Mouse (Mus musculus) hindbrain, embryonic 16.5 days (tissue): Measurements from ENCODE around the gene Gsg1l. TPM values are rescaled to one million over a fixed set of nuclear protein-coding genes. Genes with fewer than 3 reads are reported as not detected.

Experiments used
- ATAC-seq: fragments of 200-750 bp; cut with Nextera tagmentation; 2 replicates; pipeline ENCODE4 v1.8.0; 2017; ENCODE audit warnings: moderate TSS enrichment, moderate library complexity
- H3K27ac ChIP-seq: fragments of 300-500 bp; sonication (generic); 2 replicates; pipeline ENCODE4 v1.5.1; 2014; ENCODE audit warnings: low read depth, mild to moderate bottlenecking, control low read depth, low read length, moderate library complexity
- H3K27me3 ChIP-seq: fragments of 300-500 bp; sonication (generic); replicated peaks from 2 replicates; pipeline ENCODE4 v1.6.1; 2014; ENCODE audit warnings: low read length; ENCODE audit not compliant: control insufficient read depth, insufficient read depth
- H3K36me3 ChIP-seq: fragments of 300-500 bp; sonication (generic); 2 replicates; pipeline ENCODE4 v1.6.1; 2014; ENCODE audit warnings: mild to moderate bottlenecking, low read length, moderate library complexity, mixed read lengths; ENCODE audit not compliant: control insufficient read depth, insufficient read depth
- H3K4me1 ChIP-seq: fragments of 300-500 bp; sonication (generic); 2 replicates; pipeline ENCODE4 v1.6.1; 2014; ENCODE audit warnings: low read depth, low read length; ENCODE audit not compliant: control insufficient read depth, insufficient read depth
- H3K4me2 ChIP-seq: fragments of 300-500 bp; sonication (generic); 2 replicates; pipeline ENCODE4 v1.6.1; 2014; ENCODE audit warnings: mild to moderate bottlenecking, low read length, control low read depth, moderate library complexity
- H3K4me3 ChIP-seq: fragments of 300-500 bp; sonication (generic); 2 replicates; pipeline ENCODE4 v1.5.1; 2014; ENCODE audit warnings: mild to moderate bottlenecking, low read length, control low read depth, moderate library complexity
- H3K9ac ChIP-seq: fragments of 300-500 bp; sonication (generic); 2 replicates; pipeline ENCODE4 v1.6.1; 2014; ENCODE audit warnings: low read depth, mild to moderate bottlenecking, control low read depth, low read length, moderate library complexity
- H3K9me3 ChIP-seq: fragments of 300-500 bp; sonication (generic); 2 replicates; pipeline ENCODE4 v1.6.1; 2014; ENCODE audit warnings: mild to moderate bottlenecking, low read length, moderate library complexity; ENCODE audit not compliant: control insufficient read depth
- whole genome bisulfite sequencing: fragments of 180-500 bp; shearing (Covaris S2); extraction: QIAGEN DNeasy Blood & Tissue Kit; methylation state at CpG from one replicate; pipeline ENCODE4 v1.1.7; 2014; 5-methylcytosine and 5-hydroxymethylcytosine counted together
- polyA plus RNA-seq: library from polyadenylated mRNA; unstranded; fragments of >200 nt; fragmentation: Nextera tagmentation; extraction: Ambion mirVana; gene quantifications from 2 replicates; pipeline ENCODE4 v1.2.1, GENCODE M21; 2015

Gene Gsg1l
- polyA plus RNA-seq, 1 experiment from 2014 or later: 16.9 TPM

GRCm38 (mm10) chr7:125868570-125868969 is 213.6 kb downstream of the Gsg1l start:
- no peak overlapping the region for H3K27ac ChIP-seq
- no peak overlapping the region for H3K4me3 ChIP-seq
- H3K27me3 ChIP-seq: no peaks in the 10 kb centered on the region
- 84% methylated on average over 3 of the region's 3 CpGs for WGBS
- no peaks in the 10 kb centered on the region for H3K9me3 ChIP-seq
- no peak overlapping the region for H3K4me2 ChIP-seq
- no peak overlapping the region for H3K9ac ChIP-seq
- ATAC-seq: no peak
- H3K4me1 ChIP-seq: peaks cover 21% of the 10 kb centered on the region
- no peaks in the 10 kb centered on the region for H3K36me3 ChIP-seq

GRCm38 (mm10) chr7:125865234-125865633 is 217.0 kb downstream of the Gsg1l start:
- Histone ChIP-seq H3K36me3 (no peaks in the 10 kb centered on the region), H3K4me2 (no peak overlapping the region), H3K27ac (no peak overlapping the region), H3K27me3 (no peaks in the 10 kb centered on the region), H3K9ac (no peak overlapping the region), H3K4me1 (peaks cover 4% of the 10 kb centered on the region), H3K9me3 (no peaks in the 10 kb centered on the region), H3K4me3 (no peak overlapping the region)
- WGBS: 39% methylated on average over 11 of the region's 11 CpGs
- ATAC-seq: no peak

- Histone ChIP-seq H3K27ac (no peak overlapping the region), H3K4me2 (no peak overlapping the region), H3K27me3 (no peaks in the 10 kb centered on the region), H3K4me3 (no peak overlapping the region), H3K36me3 (no peaks in the 10 kb centered on the region), H3K9me3 (no peaks in the 10 kb centered on the region), H3K4me1 (peaks cover 4% of the 10 kb centered on the region), H3K9ac (no peak overlapping the region)
- no peak for ATAC-seq
- 59% methylated on average over 1 of the region's 1 CpGs for WGBS
Observed at GRCm38 (mm10) chr7:125864026-125864425, 218.2 kb downstream of the Gsg1l start.

GRCm38 (mm10) chr7:125860421-125860820 is 221.8 kb downstream of the Gsg1l start:
- H3K4me1 ChIP-seq: peaks cover 4% of the 10 kb centered on the region
- no peak overlapping the region for H3K4me3 ChIP-seq
- H3K4me2 ChIP-seq: no peak overlapping the region
- H3K27me3 ChIP-seq: no peaks in the 10 kb centered on the region
- H3K9ac ChIP-seq: no peak overlapping the region
- ATAC-seq: no peak
- no peaks in the 10 kb centered on the region for H3K9me3 ChIP-seq
- WGBS: 90% methylated on average over 9 of the region's 9 CpGs
- H3K27ac ChIP-seq: no peak overlapping the region
- no peaks in the 10 kb centered on the region for H3K36me3 ChIP-seq

GRCm38 (mm10) chr7:125859564-125859963 is 222.6 kb downstream of the Gsg1l start:
- H3K27me3 ChIP-seq: no peaks in the 10 kb centered on the region
- WGBS: 72% methylated on average over 3 of the region's 3 CpGs
- no peak overlapping the region for H3K4me3 ChIP-seq

GRCm38 (mm10) chr7:125847528-125847866 is 234.7 kb downstream of the Gsg1l start:
- Histone ChIP-seq H3K4me3 (no peak overlapping the region), H3K36me3 (no peaks in the 10 kb centered on the region), H3K27me3 (no peaks in the 10 kb centered on the region), H3K27ac (no peak overlapping the region), H3K9me3 (no peaks in the 10 kb centered on the region), H3K4me1 (no peaks in the 10 kb centered on the region), H3K4me2 (no peak overlapping the region), H3K9ac (no peak overlapping the region)
- no peak for ATAC-seq
- 90% methylated on average over 2 of the region's 2 CpGs for WGBS

More at GRCm38 (mm10) chr7:125859564-125859963, 222.6 kb downstream of the Gsg1l start:
- no peak overlapping the region for H3K27ac ChIP-seq
- no peaks in the 10 kb centered on the region for H3K36me3 ChIP-seq
- no peak for ATAC-seq
- H3K4me1 ChIP-seq: peaks cover 4% of the 10 kb centered on the region
- no peaks in the 10 kb centered on the region for H3K9me3 ChIP-seq
- no peak overlapping the region for H3K4me2 ChIP-seq
- H3K9ac ChIP-seq: no peak overlapping the region

GRCm38 (mm10) chr7:125846866-125847527 is 235.2 kb downstream of the Gsg1l start:
- Histone ChIP-seq H3K9me3 (no peaks in the 10 kb centered on the region), H3K27ac (no peak overlapping the region), H3K4me1 (no peaks in the 10 kb centered on the region), H3K27me3 (no peaks in the 10 kb centered on the region), H3K36me3 (no peaks in the 10 kb centered on the region), H3K4me2 (no peak overlapping the region), H3K9ac (no peak overlapping the region), H3K4me3 (no peak overlapping the region)
- peak; percentile 42; the same call in 1 of the 2 replicates for ATAC-seq
- 64% methylated on average over 8 of the region's 8 CpGs for WGBS

GRCm38 (mm10) chr7:125845611-125846010 is 236.6 kb downstream of the Gsg1l start:
- Histone ChIP-seq H3K4me2 (no peak overlapping the region), H3K9ac (no peak overlapping the region), H3K9me3 (no peaks in the 10 kb centered on the region), H3K36me3 (no peaks in the 10 kb centered on the region), H3K4me3 (no peak overlapping the region), H3K27ac (no peak overlapping the region), H3K4me1 (no peaks in the 10 kb centered on the region), H3K27me3 (no peaks in the 10 kb centered on the region)
- ATAC-seq: no peak
- 50% methylated on average over 1 of the region's 1 CpGs for WGBS

- no peak overlapping the region for H3K9ac ChIP-seq
- peak; percentile 60; the same call in 1 of the 2 replicates for ATAC-seq
- 21% methylated on average over 5 of the region's 5 CpGs for WGBS
- H3K4me3 ChIP-seq: no peak overlapping the region
- no peaks in the 10 kb centered on the region for H3K9me3 ChIP-seq
- H3K4me1 ChIP-seq: peaks cover 13% of the 10 kb centered on the region
- H3K36me3 ChIP-seq: no peaks in the 10 kb centered on the region
- H3K27ac ChIP-seq: peak overlapping the region; percentile 60
- no peaks in the 10 kb centered on the region for H3K27me3 ChIP-seq
- H3K4me2 ChIP-seq: no peak overlapping the region; the same call in 1 of the 2 replicates
Observed at GRCm38 (mm10) chr7:125838078-125838742, 244.0 kb downstream of the Gsg1l start.
